ENCODE assay signal across 8 mouse cellular contexts in genomic region chr8:94036944-94037524, GRCm38 (mm10). TPM values are rescaled to one million over a fixed set of nuclear protein-coding genes. Genes with fewer than 3 reads are reported as not detected.
DNase-seq lines count a peak whose midpoint lies in the region; ATAC-seq lines count a peak whose summit lies in the region.

Nudt21 (minus strand) TSS chr8:94037031.
Ogfod1 (plus strand) TSS chr8:94037198.

- H3K4me2 ChIP-seq in kidney, embryonic 15.5 days: peak within 1 kb of the TSS; percentile 66

- H3K4me3 ChIP-seq in heart, embryonic 10.5 days: peak within 1 kb of the TSS; percentile 73
- peak within 1 kb of the TSS; percentile 91 for H3K4me3 ChIP-seq in kidney, embryonic 15.5 days (replicated peaks)

- peaks cover 26% of the 10 kb centered on the region for H3K4me1 ChIP-seq in heart, embryonic 10.5 days
- H3K4me1 ChIP-seq in kidney, embryonic 15.5 days: peaks cover 24% of the 10 kb centered on the region

- peak within 1 kb of the TSS; percentile 76 for H3K9ac ChIP-seq in kidney, embryonic 15.5 days

- peak within 1 kb of the TSS; percentile 88 for H3K27ac ChIP-seq in heart, embryonic 10.5 days
- peak within 1 kb of the TSS; percentile 86 for H3K27ac ChIP-seq in kidney, embryonic 15.5 days

- ATAC-seq in erythroblast, adult 5-6 weeks (replicated peaks; ENCODE audit: low FRiP score, poor library complexity, severe bottlenecking): peak; percentile 97
- peak; percentile 99 for ATAC-seq in kidney, embryonic 15.5 days (replicated peaks; ENCODE audit: low FRiP score)
- ATAC-seq in monocyte, adult 5-6 weeks (replicated peaks; ENCODE audit: insufficient number of reproducible peaks, low FRiP score, low TSS enrichment, poor library complexity, severe bottlenecking): peak; percentile 100

- H3K27me3 ChIP-seq in heart, embryonic 10.5 days (ENCODE audit: insufficient read depth, poor library complexity, severe bottlenecking): no peaks in the 10 kb centered on the region
- no peaks in the 10 kb centered on the region for H3K27me3 ChIP-seq in kidney, embryonic 15.5 days

- under 1% methylated on average over 41 of the region's 41 CpGs for WGBS in heart, embryonic 10.5 days
- WGBS in kidney, embryonic 15.5 days: under 1% methylated on average over 41 of the region's 41 CpGs

- no peaks in the 10 kb centered on the region for H3K9me3 ChIP-seq in heart, embryonic 10.5 days
- H3K9me3 ChIP-seq in kidney, embryonic 15.5 days (replicated peaks): no peaks in the 10 kb centered on the region

- peak; percentile 90 to 93 for DNase-seq in B cell, adult 2 months
- peak; percentile 99 for DNase-seq in brain, adult 2 months (ENCODE audit: low read depth, low spot score)
- peak; percentile 99 for DNase-seq in heart, embryonic 10.5 days (ENCODE audit: low spot score)
- peak; percentile 95 for DNase-seq in liver
- peak; percentile 93 to 95 for DNase-seq in spleen, postnatal 4 days (ENCODE audit: low spot score in 2 of 2)

- peaks cover under 1% of the 10 kb centered on the region; the same call in 1 of the 2 replicates for H3K36me3 ChIP-seq in heart, embryonic 10.5 days
- no peaks in the 10 kb centered on the region; the same call in 1 of the 2 replicates for H3K36me3 ChIP-seq in kidney, embryonic 15.5 days

RNA-seq across cellular contexts. Expression of gene Nudt21, which starts in this region (rescaled TPM):
- total RNA-seq in erythroblast, adult 5-6 weeks (2015; ENCODE audit: low replicate concordance): 30.9 and 43.6 TPM in 2 replicates
- total RNA-seq in erythroblast, adult 5-6 weeks (2017; ENCODE audit: low replicate concordance): 23.6 and 23.7 TPM in 2 replicates
- 96.4 and 110 TPM in 2 replicates for polyA plus RNA-seq in heart, embryonic 10.5 days (2016; fragmentation: Nextera tagmentation; extraction: Ambion mirVana)
- 120 and 137 TPM in 2 replicates for polyA plus RNA-seq in kidney, embryonic 15.5 days (2015; fragmentation: Nextera tagmentation; extraction: Ambion mirVana)
- 26.2 to 62.8 TPM (median 37.7 TPM) in 3 replicates for total RNA-seq in monocyte, adult 5-6 weeks (2017)

RNA-seq across cellular contexts. Expression of gene Ogfod1, which starts in this region (rescaled TPM):
- 1.7 and 6.7 TPM in 2 replicates for total RNA-seq in erythroblast, adult 5-6 weeks (2015; ENCODE audit: low replicate concordance)
- 2.0 and 2.5 TPM in 2 replicates for total RNA-seq in erythroblast, adult 5-6 weeks (2017; ENCODE audit: low replicate concordance)
- 13.6 and 14.0 TPM in 2 replicates for polyA plus RNA-seq in heart, embryonic 10.5 days (2016; fragmentation: Nextera tagmentation; extraction: Ambion mirVana)
- polyA plus RNA-seq in kidney, embryonic 15.5 days (2015; fragmentation: Nextera tagmentation; extraction: Ambion mirVana): 12.8 and 13.0 TPM in 2 replicates
- 7.3 to 9.5 TPM (median 7.8 TPM) in 3 replicates for total RNA-seq in monocyte, adult 5-6 weeks (2017)

Comparison
In these comparisons a context has a peak if more than half of its experiments do, and no peak if none do; other contexts are left out.
1. Peak in every context shown above with its lines: DNase-seq, ATAC-seq, H3K4me3 ChIP-seq and H3K27ac ChIP-seq.